32 mouse cellular contexts compared by ENCODE assay signal in genomic region chr8:86554220-86554891, GRCm38 (mm10). TPM values are rescaled to one million over a fixed set of nuclear protein-coding genes. Genes with fewer than 3 reads are reported as not detected.
"Had no signal": no experiment of that assay in that cellular context is flagged by ENCODE, and none has a peak within 500 bp of the region (broad histone marks: within the 10 kb centered on the region; RNA-seq: fewer than 3 reads in every experiment).

No protein-coding gene starts in this region.

- DNase-seq: gastrocnemius, postnatal 14 days; gastrocnemius, postnatal 36 days; heart, adult 18-20 months; heart, postnatal 14 days; heart, postnatal 36 days; kidney, adult 11 months; kidney, adult 2 months; kidney, adult 9 months; kidney, postnatal 14 days; kidney, postnatal 36 days; layer of hippocampus, adult 9-11 months; layer of hippocampus, postnatal 36 days; left cerebral cortex, postnatal 4 days; lung, adult 18-20 months had no signal

- H3K9me3 ChIP-seq: heart, embryonic 10.5 days; heart, embryonic 13.5 days; heart, embryonic 15.5 days; hindbrain, embryonic 13.5 days; hindbrain, embryonic 15.5 days; kidney, embryonic 15.5 days; limb, embryonic 15.5 days; liver, embryonic 12.5 days had no signal

- H3K27ac ChIP-seq: heart, embryonic 10.5 days; heart, embryonic 13.5 days; heart, embryonic 15.5 days; hindbrain, embryonic 13.5 days; hindbrain, embryonic 15.5 days; hindbrain, postnatal 0 days; kidney, embryonic 15.5 days; kidney, postnatal 0 days; limb, embryonic 13.5 days; limb, embryonic 15.5 days; liver, embryonic 12.5 days; liver, embryonic 14.5 days had no signal

- H3K4me2 ChIP-seq: heart, embryonic 13.5 days; heart, embryonic 15.5 days; hindbrain, embryonic 13.5 days; hindbrain, embryonic 15.5 days; kidney, embryonic 15.5 days; limb, embryonic 13.5 days; limb, embryonic 15.5 days; liver, embryonic 12.5 days had no signal

- H3K4me1 ChIP-seq: heart, embryonic 10.5 days; heart, embryonic 13.5 days; heart, embryonic 15.5 days; hindbrain, embryonic 13.5 days; hindbrain, embryonic 15.5 days; kidney, embryonic 15.5 days; limb, embryonic 13.5 days; liver, embryonic 12.5 days had no signal

- H3K27me3 ChIP-seq: heart, embryonic 13.5 days; heart, embryonic 15.5 days; hindbrain, embryonic 13.5 days; hindbrain, embryonic 15.5 days; kidney, embryonic 15.5 days; limb, embryonic 13.5 days; limb, embryonic 15.5 days; liver, embryonic 12.5 days had no signal

- H3K36me3 ChIP-seq: heart, embryonic 10.5 days; heart, embryonic 13.5 days; heart, embryonic 15.5 days; hindbrain, embryonic 13.5 days; hindbrain, embryonic 15.5 days; kidney, embryonic 15.5 days; limb, embryonic 13.5 days; limb, embryonic 15.5 days; liver, embryonic 12.5 days had no signal

- H3K4me3 ChIP-seq: heart, embryonic 10.5 days; heart, embryonic 13.5 days; heart, embryonic 15.5 days; hindbrain, embryonic 13.5 days; hindbrain, embryonic 15.5 days; kidney, embryonic 15.5 days; limb, embryonic 13.5 days; limb, embryonic 15.5 days; liver, embryonic 12.5 days had no signal

- H3K9ac ChIP-seq: heart, embryonic 13.5 days; heart, embryonic 15.5 days; hindbrain, embryonic 13.5 days; hindbrain, embryonic 15.5 days; kidney, embryonic 15.5 days; limb, embryonic 13.5 days; limb, embryonic 15.5 days; liver, embryonic 12.5 days; liver, embryonic 14.5 days had no signal

- ATAC-seq: hindbrain, postnatal 0 days; intestine, embryonic 16.5 days; liver, embryonic 12.5 days had no signal

RNA-seq across cellular contexts. Expression of gene Abcc12, which starts 26.1 kb away (rescaled TPM):
- total RNA-seq: heart, adult 8-10 months; heart, postnatal 36 days; hematopoietic stem cell, adult 5-6 weeks had no signal
- polyA plus RNA-seq: heart, embryonic 10.5 days; heart, embryonic 13.5 days; heart, postnatal 0 days; hindbrain, embryonic 11.5 days; liver, embryonic 12.5 days; liver, embryonic 16.5 days had no signal
